Mouse (Mus musculus) urinary bladder, postnatal 36 days (tissue): ENCODE measurements at regions not wholly inside any gene's neighbourhood (a gene's known extent, or its start where the extent isn't known, plus 50 kb on each side); places are given as distances from the start of the nearest gene placed in this dataset.
A peak's percentile ranks its signal among the peaks of the same experiment; 100 is the strongest.

Experiments used
- DNase-seq, 2 experiments: peaks; one replicate each; pipeline ENCODE4 v3.0.0; 2022; ENCODE audit warnings: low spot score in 2 of 2, mixed read lengths in 1 of 2

GRCm38 (mm10) chr15:88035486-88035885 lies 491.4 kb downstream of the Fam19a5 start:
- DNase-seq: no peak

DNA sequence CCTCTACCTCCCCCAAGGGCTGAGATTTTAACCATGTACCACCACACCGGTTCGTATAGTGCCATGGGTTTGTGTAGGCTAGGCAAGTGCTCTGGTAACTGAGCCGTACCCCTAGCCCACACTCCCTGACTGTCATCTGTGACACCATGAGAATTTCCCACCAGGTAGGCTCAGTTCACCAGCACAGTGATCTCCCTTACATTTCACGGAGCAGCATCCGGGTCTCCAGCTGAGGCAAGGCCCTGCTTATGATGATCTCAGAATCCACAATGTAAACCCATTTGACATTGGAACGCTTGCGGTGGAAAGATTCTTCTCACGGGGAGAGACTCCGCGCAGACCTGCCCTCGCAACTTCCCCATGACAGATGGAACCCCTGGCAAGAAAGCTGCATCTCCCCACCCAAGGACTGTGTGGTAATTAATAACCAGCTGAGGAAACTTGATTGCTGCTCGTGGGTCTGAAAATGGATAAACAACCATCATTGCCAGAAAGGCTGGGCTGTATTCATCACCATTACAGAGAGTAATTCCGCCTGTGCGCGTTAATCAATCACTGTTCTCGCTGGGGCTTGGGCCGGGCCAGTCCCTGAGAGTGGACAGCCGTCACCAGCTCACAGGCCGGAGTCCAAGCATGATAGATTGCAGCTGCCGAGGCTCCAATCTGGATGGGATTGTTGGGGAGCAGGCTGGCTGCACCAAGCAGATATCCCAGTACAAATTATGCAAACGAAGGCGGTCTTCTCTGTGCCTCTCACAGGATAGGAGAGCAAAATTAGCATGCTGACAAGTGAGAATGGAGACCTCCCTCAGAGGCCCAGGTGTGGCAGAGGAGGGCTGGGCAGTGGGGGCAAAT lies 492.3 kb downstream of the Fam19a5 start:
- peak in 1 of 2 experiments; percentile 5 for DNase-seq

GRCm38 (mm10) chr15:88037606-88038005 lies 493.5 kb downstream of the Fam19a5 start:
- DNase-seq: no peak

DNA sequence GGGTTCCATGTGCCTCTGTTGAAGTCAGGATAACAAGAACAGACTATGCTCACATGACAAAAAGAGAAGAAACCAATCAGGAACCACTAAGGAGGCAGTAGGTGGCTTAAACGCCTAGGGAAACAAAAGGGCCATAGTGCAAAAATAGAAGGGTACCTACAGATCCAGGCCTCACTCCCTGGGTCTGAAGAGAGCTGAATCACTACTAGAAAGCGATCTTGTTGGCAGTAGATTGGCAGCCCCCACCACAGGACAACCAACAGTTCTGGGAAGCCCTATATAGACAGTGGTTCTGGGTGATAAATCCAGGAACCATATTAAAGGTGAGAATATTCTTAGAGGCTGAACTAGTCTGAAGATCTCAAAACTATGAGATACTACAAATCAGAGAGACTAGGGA lies 498.7 kb downstream of the Fam19a5 start:
- DNase-seq: no peak

DNA sequence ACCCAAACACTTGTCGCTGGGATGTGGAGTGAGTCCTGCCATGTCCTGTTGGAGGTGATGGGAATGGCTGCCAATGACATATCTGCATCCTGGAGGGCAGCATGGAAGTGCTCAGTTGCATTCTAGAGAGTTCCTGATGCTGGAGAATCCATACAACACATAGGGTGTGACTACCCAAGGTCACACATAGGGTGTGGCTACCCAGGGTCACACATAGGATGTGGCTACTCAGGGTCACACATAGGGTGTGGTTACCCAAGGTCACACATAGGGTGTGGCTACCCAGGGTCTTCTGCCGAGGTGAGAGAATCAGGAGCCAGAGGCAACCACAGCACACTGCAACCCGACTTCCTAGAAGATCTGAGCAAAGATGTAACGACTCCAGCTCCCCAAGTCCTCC lies 514.0 kb downstream of the Fam19a5 start:
- DNase-seq: no peak

DNA sequence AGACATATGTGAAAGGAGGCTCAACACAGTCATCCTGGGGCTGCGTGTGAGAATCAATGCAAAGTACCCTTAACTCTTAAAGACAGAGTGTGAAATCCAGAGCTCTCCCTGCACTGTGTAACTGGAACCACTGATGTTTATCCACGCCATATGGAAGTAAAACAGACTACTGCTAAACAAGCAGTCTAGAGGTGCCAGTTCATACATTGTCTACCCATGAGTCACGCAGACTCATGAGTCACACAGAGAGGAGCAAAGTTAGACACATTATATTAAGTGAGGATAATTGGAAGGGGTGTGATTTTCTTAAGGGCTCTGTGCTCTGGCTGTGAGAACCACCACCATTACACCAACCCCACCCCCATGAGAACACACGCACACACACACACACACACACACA lies 516.8 kb downstream of the Fam19a5 start:
- no peak for DNase-seq

- DNase-seq: no peak
These were observed 518.9 kb downstream of the Fam19a5 start for GRCm38 (mm10) chr15:88063041-88063440.

DNA sequence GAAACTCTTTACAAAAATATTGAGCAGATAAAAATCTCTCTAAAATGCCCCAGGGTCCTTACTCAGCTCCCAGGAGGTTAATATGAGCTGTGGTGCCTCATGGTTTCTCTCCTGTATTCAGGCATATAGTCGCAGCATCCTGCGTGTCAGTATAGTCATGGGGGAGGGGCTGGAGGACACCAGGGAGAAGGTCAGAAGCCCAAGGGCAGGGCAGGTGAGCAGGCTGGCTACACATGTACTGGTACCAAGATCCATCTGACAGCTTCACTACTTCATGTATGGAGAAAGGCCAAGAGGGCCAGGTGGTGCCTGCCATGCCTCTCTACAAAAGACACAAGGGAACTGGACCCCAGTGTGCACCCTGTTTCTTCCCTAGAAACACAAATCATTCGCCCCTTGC lies 524.4 kb downstream of the Fam19a5 start:
- no peak for DNase-seq

DNA sequence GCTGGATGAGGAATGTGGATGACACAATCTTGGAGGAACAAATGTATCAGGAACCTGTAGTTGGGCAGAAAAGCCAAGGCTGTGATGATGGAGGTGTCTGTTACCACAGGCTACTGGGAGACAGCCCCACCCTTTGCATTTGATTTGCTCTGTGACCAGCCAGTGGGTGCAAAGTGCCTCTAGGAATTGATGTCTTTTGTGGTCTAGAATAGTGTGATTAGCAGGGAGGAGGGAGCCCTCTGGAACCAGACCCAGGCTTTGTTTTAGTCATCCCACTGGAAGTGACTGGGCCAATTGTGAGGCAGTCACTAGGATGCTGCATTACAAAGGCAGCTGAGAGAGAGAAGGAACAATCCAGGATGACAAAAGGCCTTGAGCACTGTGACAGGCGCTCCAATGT lies 527.4 kb upstream of the Zdhhc25 start:
- DNase-seq: no peak

- no peak for DNase-seq
These were observed 516.2 kb upstream of the Zdhhc25 start for GRCm38 (mm10) chr15:88083911-88084310.

DNA sequence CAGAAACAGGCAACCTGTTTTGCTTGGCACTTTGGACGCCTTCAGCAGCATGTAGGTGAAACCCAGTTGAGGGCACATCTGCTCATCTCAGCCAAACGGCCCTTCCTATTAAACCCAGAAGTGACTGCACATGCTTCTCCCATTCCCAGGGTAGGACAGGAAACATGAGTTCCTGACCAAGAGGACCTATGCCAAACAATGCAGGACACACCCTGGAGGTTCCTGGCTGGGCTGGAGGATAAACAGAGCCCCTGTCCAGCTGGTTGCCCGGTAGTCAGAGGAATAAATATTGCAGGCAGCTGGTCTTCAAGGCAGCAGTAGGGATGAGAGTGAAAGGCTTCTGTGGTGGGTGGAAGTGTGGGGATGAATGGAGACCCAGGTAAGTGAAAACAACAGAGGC lies 514.5 kb upstream of the Zdhhc25 start:
- DNase-seq: no peak

DNA sequence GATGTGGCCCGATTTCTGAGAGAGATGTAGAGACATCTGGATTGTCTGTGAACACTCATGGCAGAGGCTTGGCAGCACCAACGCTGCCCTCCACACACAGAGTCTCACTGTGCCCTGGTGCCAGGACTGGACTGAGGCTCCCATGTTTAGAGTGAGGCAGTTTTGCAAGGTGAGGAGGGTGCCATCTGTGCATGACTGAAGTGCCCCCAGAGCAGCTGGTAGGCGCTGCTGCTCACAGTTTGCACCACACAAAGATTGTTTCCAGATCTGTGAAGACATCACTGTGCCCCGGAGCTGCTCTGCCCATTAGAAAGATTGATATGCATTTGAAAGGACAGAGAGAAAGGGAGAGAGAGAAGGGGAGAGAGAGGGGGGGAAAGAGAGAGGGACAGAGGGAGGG lies 510.6 kb upstream of the Zdhhc25 start:
- DNase-seq: no peak

DNA sequence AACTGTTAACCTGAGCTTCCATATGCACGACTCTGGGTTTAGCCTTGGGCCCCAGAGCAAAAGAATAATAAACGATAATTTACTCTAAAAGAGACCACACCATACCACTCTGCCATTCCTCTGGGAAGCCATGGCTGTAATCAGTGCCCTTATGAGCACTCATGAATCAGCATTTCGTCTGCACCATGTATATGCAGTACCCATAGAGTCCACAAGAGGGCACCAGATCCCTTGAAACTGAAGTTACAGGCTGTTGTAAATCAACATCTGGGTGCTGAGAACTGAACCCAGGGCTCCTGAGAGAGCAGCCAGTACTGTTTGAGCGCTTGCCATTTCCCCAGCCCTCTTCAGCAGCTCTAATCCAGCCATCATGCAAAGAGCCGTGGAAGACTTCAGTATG lies 508.7 kb upstream of the Zdhhc25 start:
- DNase-seq: no peak

DNA sequence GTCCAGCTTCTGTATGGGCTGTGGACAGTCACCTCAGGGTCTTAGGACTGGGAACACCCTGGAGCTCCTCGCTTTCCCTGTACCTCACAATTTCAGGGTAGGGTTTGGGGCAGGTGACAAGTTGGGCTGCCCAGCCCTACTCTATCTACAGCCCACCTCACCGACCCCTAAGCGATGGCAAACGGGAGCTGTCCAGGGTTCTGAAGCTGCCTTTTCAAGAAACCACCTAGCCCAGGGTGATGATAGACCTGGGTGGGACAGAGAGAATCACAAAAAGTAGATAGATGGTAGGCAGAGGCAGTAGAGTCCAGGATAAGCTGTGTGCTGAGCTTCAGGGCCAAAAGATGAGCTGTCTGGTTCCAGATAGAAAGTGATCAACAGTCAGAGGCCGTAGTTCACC lies 479.7 kb upstream of the Zdhhc25 start:
- DNase-seq: no peak

DNA sequence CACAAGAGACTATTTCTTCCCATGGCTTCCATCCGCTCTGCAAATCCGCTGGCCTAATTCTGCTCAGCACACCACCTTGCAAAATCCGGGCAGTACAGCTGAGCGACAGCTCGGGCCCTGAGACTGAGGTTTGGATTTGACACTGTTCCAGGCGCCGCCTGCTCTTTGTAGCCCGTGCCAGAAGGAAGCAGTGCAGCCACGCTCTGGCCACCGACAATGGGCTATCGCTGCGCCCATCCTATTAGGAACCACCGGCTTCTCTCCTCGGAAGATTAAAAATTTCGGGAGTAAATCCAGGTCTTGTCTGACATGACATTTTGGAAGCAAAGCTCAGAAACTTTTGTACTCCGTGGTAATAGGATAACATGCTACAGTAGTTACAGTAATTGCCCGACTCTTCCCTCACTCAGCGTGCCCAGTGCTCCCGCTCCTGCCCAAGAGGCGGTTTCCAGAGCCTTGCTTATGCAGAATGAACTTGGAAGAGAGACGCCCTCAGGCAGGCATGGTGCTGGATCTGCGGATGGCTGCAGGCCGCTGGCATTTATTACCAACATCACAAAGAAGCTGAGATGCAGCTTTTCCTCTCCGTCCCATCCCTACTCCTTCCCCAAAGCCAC lies 476.1 kb upstream of the Zdhhc25 start:
- no peak for DNase-seq

DNA sequence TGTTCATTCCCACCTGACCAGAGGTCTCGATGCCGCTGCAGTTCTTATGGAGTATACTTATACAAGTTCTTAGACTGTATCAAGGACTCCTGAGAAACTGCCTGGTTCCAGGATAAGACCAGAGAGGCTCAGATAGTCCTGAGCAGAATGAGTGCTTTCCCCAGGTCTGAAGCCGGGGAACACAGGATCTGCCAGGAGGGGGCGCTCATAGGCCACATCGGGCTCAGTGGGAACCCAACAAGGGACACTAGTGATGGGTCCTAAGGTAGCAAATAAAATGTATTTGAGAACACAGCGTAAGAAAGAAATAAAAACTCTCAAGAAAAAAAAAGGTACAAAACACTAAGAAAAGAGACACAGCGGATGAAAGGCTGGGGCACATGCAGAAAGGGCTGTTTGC lies 454.0 kb upstream of the Zdhhc25 start:
- DNase-seq: peak in 1 of 2 experiments; percentile 19

GRCm38 (mm10) chr15:88151199-88151598 lies 448.9 kb upstream of the Zdhhc25 start:
- no peak for DNase-seq

DNA sequence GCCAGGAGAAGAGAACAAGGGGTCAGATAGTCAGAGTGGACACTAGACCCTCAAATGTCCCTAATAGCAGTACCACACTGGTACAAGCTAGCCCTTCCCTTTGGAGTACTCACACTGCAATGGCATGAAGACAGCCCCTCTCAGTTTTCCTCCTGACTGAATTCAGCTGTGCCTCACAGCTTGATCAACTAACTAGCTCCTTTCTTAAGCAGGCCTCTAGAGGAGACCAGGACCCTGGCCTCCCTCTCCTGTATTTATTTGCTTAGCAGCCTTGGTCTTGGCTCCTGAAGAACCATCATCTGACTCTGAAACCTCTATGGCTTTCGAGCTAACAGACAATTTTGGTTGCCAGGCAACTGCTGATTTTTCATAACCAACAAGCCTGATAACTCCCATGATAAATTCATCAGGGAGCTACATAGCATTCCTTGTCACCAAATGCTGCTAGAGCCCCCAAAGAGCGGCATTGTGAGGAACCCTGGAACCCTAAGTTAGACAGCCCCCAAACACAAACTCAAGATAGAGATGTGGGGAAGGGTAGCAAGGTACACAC lies 440.4 kb upstream of the Zdhhc25 start:
- DNase-seq: no peak

- no peak for DNase-seq
These were observed 439.8 kb upstream of the Zdhhc25 start for GRCm38 (mm10) chr15:88160291-88160690.

- no peak for DNase-seq
These were observed 436.7 kb upstream of the Zdhhc25 start for GRCm38 (mm10) chr15:88163438-88163837.

- DNase-seq: no peak
These were observed 425.8 kb upstream of the Zdhhc25 start for GRCm38 (mm10) chr15:88174326-88174725.

DNA sequence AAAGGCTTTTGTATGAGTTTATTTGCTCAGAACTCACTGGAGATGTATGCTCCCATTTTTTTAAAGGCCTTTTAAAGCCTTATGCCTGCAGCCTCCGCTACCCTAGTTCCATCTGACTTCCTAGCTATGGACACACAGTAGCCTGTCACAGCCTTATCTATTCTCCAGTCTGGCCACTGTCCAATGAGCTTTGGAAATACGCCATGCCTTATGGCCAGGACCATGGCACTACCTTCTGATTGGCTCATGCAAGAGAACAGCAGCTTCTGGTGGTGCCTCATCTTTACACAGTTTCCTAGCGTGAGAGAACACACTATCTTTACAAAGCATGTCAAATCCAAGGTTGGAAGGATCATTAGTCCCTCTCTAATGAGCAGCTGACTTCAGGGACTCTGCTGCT lies 424.1 kb upstream of the Zdhhc25 start:
- DNase-seq: no peak

- DNase-seq: no peak
These were observed 403.6 kb upstream of the Zdhhc25 start for GRCm38 (mm10) chr15:88196539-88196938.
